Mouse (Mus musculus): ENCODE measurements around the gene Cfap126.
"Not testable (repeated sequence)": the region's sequence is repeated elsewhere in the genome, so short reads cannot be mapped to it uniquely, and the experiment has no call there.

Gene Cfap126

DNA sequence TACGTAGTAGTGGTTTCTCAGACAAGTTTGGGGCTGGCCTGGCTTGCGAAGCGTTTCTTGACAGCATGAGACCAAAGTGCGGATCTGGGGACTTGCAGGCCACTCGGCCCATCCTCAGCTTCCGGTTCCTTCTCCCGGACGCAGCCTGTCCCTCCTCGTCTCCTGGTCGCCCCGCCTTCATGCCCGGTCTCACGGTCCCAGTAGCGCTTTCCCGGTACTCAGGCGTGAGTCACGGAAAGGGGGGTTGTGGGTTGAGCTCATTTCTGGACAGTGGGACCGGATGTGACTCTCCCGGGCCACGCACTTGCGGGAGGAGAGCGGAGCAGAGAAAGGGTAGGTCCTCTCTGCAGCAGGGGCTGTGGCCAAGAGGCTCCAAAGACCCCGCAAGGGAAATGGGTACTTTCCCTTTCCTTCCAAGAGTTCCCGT lies at the start of gene Cfap126:
TSS of gene Cfap126 (plus strand) at position 46 of the 427 bp plus-strand sequence.
- CTCF ChIA-PET = interaction anchor here (1.2 kb wide), 1 partner anchor 8 kb away, joined by 3 read pairs; no protein-coding TSS in a partner anchor

DNA sequence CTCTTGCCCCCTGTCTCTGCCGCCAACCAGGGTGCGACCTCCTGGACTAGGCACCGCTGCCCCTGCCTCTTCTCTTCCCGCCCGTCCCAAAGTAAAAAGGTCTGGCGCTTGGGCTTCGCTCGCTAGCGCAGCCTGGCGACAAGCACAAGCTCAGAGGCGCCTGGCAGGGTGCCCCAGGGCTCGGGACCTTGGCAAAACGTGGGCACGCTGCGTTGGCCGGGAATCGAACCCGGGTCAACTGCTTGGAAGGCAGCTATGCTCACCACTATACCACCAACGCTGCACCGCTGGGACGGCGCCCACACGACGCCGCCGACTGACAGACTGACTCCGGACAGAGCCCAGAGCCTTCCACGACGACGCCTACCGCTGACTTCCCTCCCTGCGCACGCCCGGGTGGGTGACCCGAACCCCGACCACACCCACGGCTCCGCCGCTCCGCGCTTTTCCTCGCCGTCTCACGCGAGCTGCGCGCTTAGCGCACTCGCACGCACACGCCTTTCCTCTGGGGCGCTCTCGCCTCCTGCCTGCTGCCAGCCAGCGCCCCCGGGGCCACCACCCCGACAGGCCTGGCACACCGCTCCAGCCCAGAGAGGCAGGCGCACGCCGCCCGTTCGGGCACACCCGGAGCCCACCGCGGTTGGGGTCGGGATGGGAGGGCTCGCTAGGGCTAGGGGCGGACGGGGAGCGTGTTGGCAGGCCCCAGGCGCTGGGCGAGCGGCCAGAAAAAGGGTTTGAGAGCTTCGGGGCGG lies 49.1 kb upstream of the Cfap126 start, which contains the start of gene Fcgr3:
TSS of gene Fcgr3 (minus strand) at position 445 of the 752 bp plus-strand sequence.
- CTCF ChIA-PET = interaction anchor here (0.6 kb wide), 1 partner anchor 36 kb away, joined by 4 read pairs; no protein-coding TSS in a partner anchor

DNA sequence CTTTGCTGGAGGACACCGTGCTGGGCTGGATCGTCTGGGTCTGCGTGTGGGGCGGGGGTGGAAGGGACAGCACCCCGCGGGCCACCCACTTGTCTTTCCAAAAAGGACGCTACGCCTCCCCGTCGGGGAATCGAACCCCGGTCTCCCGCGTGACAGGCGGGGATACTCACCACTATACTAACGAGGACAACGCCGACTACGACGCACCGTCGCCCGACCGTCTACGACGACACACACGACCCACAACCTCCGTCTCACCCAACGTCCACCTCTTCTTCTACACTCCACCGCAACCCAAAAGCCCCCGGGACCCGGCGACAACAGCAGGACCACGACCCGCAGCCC lies 48.5 kb upstream of the Cfap126 start:
- CTCF ChIA-PET = not testable (repeated sequence)

DNA sequence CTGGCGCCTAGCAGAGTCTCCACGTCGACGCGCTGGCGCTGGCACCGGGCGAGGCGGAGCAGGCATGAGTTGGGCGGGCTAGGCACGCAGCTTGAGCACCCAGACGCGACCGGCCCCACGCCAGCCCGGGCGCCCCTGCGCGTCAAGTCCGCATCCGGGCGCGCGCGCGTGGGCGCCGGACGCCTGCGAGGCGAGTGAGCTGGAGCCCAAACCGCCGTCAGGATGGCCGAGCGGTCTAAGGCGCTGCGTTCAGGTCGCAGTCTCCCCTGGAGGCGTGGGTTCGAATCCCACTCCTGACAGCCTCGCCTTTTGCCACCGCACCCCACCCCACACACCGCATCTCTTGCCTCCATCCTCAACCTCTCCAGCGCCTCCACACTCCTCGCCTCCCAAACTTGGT lies 48.0 kb upstream of the Cfap126 start:
- CTCF ChIA-PET = not testable (repeated sequence)

DNA sequence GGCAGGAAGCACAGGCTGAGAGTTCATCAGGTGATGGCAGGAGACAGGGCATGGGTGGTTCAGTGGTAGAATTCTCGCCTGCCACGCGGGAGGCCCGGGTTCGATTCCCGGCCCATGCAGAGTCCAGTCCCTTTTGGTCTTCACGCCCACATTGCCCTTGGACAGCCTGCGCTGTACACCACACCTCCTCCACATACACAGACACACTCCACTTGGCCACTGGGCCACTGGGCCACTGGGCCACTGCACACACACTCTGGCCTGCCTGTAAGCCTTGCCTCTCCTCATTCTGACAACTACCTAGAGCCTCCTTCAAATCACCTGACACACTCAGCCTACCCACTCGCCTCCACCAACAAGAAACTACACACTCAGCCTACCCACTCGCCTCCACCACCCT lies 47.1 kb upstream of the Cfap126 start:
- CTCF ChIA-PET = not testable (repeated sequence)

DNA sequence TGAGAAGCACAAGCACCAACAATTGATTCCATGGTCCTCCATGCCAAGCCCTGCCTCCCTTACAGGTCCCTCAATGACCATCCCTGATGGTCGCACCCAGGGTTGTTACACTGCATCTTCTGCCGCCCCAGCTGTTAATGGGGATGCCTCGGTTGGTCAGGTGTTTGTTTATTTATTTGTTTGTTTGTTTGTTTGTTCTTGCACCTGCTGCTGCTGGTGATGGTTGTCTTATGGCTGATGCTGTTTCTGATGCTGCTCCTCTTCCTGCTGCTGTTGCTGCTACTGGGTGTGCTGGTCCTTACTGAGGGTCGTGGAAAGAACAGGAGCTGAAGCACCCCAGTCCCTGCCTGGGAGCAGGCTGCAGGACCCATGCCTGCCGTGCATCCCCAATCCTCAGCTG lies 45.8 kb upstream of the Cfap126 start:
- CTCF ChIA-PET = not testable (repeated sequence)

DNA sequence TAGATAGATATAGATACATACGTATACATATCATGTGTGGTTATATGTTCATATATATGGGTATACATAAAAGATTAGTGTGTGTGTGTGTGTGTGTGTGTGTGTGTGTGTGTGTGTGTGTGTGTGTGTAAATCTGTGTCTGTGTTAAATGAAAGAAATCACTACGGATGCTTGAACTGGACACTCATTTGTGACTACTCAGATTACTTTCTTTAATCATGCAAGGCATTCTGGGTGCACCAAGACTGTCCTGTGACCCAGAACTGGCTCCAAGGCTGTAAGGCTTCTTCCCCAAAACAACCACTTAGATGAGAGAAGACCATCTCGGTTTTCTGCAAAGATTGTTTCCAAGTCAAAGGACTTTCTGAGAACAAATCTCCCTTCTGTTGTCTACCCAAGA lies 44.2 kb upstream of the Cfap126 start:
- CTCF ChIA-PET = not testable (repeated sequence)

DNA sequence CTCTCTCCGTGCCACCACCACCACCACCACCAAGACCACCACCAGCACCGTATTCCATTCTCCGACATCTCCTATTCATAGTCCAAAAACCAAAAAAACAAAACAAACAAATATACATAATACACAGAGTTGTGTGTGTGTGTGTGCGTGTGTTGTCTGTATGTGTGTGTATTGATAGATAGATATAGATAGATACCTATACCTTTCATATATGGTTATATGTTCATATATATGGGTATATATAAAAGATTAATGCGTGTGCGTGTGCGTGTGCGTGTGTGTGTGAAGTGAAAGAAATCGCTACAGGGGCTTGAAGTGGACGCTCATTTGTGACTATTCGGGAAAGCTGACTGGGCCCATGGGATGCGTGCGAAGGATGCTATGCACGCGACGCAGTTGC lies 42.8 kb upstream of the Cfap126 start:
- CTCF ChIA-PET = not testable (repeated sequence)

DNA sequence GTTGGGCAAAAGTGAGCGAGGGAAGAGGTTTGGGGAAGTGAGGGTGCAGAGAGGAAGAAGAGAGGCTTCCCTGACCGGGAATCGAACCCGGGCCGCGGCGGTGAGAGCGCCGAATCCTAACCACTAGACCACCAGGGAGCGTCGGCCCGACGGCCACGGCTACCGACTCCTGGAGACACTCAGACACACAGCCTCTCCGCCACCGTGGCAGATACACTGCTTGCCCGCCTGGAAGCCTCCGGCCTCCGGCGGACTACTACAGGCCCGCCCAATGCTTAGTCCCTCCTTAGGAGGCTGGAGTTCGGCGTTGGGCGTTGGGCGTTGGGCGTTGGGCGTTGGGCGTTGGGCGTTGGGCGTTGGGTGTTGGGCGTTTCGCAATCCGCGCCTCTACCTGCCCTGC lies 42.0 kb upstream of the Cfap126 start:
- CTCF ChIA-PET = not testable (repeated sequence)

DNA sequence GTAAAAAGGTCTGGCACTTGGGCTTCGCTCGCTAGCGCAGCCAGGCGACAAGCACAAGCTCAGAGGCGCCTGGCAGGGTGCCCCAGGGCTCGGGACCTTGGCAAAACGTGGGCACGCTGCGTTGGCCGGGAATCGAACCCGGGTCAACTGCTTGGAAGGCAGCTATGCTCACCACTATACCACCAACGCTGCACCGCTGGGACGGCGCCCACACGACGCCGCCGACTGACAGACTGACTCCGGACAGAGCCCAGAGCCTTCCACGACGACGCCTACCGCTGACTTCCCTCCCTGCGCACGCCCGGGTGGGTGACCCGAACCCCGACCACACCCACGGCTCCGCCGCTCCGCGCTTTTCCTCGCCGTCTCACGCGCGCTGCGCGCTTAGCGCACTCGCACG lies 41.5 kb upstream of the Cfap126 start:
- CTCF ChIA-PET = not testable (repeated sequence)

DNA sequence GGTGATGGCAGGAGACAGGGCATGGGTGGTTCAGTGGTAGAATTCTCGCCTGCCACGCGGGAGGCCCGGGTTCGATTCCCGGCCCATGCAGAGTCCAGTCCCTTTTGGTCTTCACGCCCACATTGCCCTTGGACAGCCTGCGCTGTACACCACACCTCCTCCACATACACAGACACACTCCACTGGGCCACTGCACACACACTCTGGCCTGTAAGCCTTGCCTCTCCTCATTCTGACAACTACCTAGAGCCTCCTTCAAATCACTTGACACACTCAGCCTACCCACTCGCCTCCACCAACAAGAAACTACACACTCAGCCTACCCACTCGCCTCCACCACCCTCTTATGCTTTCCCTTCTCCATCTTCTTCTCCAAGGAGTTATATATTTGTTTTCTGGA lies 39.4 kb upstream of the Cfap126 start:
- CTCF ChIA-PET = not testable (repeated sequence)

DNA sequence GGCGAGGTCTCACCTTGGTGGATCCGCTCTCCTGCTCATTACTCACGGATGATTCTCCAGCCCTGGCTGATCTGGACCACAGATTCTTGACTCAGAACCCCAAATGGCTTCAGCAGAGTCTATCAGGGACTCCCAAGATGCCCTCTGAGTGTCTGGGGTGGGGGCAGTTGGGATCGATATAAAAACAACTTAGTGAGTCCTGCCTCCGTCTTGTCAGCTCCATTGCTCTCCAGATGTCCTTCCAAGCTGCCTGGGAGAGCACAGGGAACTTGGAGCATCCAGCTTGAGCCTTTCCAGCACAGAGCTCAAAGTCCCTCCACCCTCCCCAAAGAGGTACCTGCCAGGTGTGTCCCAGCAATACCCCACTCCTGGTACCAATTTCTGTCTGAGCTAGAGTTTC lies 37.5 kb upstream of the Cfap126 start:
- CTCF ChIA-PET = not testable (repeated sequence)

DNA sequence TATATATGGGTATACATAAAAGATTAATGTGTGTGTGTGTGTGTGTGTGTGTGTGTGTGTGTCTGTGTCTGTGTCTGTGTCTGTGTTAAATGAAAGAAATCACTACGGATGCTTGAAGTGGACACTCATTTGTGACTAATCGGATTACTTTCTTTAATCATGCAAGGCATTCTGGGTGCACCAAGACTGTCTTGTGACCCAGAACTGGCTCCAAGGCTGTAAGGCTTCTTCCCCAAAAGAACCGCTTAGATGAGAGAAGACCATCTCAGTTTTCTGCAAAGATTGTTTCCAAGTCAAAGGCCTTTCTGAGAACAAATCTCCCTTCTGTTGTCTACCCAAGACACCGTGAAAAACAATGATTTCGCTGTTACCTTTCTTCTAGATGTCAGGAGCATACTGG lies 36.5 kb upstream of the Cfap126 start:
- CTCF ChIA-PET = not testable (repeated sequence)

DNA sequence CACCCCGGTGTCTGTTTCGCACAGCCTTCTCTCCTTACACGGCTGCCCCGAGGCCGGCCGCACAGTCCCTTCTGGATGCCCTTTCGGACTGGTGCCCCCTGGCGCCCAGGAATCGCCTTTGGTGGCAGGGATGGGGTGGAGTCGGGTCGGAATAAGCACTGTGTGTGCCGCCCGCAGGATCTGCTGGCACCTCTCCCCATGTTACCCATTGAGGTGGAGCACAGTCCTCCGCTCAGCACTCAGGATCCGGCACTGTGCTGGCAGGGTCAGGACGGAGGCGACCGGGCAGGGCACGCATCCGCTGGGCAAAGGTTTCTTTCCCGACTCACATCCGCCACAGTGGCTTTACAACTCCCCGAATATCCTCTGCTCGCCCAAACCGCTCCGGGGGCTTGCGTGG lies 35.8 kb upstream of the Cfap126 start:
- CTCF ChIA-PET = not testable (repeated sequence)

DNA sequence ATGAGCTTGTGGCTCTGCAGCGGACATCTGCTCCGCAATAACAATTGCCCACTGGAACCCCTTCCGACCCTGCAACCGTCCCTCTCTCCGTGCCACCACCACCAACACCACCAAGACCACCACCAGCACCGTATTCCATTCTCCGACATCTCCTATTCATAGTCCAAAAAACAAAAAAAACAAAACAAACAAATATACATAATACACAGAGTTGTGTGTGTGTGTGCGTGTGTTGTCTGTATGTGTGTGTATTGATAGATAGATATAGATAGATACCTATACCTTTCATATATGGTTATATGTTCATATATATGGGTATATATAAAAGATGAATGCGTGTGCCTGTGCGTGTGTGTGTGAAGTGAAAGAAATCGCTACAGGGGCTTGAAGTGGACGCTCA lies 35.3 kb upstream of the Cfap126 start:
- CTCF ChIA-PET = not testable (repeated sequence)

DNA sequence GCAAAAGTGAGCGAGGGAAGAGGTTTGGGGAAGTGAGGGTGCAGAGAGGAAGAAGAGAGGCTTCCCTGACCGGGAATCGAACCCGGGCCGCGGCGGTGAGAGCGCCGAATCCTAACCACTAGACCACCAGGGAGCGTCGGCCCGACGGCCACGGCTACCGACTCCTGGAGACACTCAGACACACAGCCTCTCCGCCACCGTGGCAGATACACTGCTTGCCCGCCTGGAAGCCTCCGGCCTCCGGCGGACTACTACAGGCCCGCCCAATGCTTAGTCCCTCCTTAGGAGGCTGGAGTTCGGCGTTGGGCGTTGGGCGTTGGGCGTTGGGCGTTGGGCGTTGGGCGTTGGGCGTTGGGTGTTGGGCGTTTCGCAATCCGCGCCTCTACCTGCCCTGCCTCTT lies 34.4 kb upstream of the Cfap126 start:
- CTCF ChIA-PET = not testable (repeated sequence)

DNA sequence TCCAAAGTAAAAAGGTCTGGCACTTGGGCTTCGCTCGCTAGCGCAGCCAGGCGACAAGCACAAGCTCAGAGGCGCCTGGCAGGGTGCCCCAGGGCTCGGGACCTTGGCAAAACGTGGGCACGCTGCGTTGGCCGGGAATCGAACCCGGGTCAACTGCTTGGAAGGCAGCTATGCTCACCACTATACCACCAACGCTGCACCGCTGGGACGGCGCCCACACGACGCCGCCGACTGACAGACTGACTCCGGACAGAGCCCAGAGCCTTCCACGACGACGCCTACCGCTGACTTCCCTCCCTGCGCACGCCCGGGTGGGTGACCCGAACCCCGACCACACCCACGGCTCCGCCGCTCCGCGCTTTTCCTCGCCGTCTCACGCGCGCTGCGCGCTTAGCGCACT lies 33.9 kb upstream of the Cfap126 start:
- CTCF ChIA-PET = not testable (repeated sequence)

DNA sequence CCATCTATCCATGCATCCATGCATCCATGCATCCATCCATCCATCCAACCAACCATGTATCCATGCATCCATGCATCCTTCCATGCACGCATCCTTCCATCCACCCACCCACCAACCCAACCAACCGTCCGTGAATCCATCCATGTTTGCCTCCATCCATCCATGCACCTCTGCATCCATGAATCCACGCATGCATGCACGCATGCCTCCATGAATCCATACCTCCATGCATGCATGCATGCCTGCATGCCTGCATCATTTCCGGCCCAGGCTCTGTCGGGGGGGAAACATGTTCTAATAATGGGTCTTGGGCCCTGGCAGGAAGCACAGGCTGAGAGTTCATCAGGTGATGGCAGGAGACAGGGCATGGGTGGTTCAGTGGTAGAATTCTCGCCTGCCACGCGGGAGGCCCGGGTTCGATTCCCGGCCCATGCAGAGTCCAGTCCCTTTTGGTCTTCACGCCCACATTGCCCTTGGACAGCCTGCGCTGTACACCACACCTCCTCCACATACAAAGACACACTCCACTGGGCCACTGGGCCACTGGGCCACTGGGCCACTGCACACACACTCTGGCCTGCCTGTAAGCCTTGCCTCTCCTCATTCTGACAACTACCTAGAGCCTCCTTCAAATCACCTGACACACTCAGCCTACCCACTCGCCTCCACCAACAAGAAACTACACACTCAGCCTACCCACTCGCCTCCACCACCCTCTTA lies 32.0 kb upstream of the Cfap126 start:
- CTCF ChIA-PET = not testable (repeated sequence)

DNA sequence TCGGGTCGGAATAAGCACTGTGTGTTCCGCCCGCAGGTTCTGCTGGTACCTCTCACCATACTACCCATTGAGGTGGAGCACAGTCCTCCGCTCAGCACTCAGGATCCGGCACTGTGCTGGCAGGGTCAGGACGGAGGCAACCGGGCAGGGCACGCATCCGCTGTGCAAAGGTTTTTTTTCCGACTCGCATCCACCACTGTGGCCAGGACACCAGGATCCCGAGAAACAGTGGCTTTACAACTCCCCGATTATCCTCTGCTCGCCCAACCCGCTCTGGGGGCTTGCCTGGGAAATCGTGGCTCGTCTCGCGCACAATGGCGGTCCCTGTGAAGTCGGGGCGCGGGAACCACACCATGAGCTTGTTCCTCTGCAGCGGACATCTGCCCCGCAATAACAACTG lies 28.0 kb upstream of the Cfap126 start:
- CTCF ChIA-PET = no interaction called here

DNA sequence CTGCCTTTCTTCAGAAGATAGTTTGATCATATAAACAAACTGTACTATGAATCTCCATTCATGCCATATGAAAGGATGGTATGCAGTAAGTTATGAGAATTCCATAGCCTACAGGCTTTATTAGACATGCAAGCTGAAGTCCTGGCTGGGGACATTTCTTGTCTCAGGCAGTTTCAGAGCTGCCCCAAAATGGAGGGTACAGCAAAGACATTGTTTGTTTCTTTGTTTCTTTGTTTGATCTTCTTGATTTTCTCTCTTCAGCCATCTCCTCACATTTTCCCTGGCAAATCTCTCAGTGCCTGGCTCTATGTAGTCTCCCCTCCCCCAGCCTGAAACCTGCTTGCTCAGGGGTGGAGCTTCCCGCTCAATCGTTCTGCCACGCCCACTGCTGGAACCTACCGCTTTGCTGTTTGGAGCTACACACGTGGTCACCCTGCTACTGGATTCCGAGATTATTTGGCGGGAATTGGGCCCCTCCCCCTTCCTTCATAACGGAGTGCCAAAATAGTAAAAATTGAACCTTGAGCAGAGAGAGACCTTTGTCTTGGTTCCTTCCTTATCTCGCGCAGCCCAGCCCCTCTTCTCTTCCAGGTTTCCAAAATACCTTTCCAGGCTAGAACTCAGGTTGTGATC lies 25.4 kb upstream of the Cfap126 start:
- CTCF ChIA-PET = interaction anchor here (0.6 kb wide), 1 partner anchor 108 kb away, joined by 3 read pairs; no protein-coding TSS in a partner anchor

DNA sequence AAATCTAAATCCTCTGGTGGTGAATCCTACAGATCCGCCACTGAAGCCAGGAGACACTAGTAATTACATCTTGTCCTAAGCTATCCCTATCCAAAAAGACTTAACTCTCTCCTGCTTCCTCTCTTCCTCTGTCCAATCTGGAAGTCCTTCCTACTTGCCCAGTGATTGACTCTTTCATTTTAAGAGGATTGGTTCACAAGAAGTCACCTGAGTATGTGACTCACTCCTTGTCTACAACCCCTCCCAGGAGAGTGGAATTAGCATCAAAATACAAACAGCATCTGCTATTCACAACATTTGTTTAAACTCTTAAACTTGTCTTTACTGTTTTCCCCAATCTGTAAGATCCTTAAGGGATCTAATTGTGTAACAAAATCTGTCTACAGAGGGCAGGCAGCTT lies 23.8 kb upstream of the Cfap126 start:
- CTCF ChIA-PET = interaction anchor here (1.2 kb wide), 1 partner anchor 9 kb away, joined by 3 read pairs; no protein-coding TSS in a partner anchor

DNA sequence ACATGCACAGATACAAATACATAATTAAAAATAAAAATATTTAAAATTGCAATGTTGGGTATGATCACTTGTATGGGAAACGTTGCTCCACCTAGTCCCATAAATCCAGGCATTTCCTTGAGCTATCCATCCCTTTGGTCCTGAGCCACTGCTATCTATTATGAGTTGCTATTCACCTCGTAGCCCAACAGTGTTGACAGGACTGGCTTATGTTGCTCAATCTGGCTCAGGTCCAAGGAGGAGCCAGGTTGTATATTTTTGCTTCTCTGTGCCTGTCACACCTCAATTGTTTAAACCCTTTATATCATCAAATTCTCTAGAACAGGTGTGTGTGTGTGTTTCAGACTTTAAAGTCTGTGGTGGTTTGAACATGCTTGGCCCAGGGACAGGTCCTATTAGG lies 23.0 kb upstream of the Cfap126 start:
- CTCF ChIA-PET = interaction anchor here (1.2 kb wide), 1 partner anchor 9 kb away, joined by 3 read pairs; no protein-coding TSS in a partner anchor

DNA sequence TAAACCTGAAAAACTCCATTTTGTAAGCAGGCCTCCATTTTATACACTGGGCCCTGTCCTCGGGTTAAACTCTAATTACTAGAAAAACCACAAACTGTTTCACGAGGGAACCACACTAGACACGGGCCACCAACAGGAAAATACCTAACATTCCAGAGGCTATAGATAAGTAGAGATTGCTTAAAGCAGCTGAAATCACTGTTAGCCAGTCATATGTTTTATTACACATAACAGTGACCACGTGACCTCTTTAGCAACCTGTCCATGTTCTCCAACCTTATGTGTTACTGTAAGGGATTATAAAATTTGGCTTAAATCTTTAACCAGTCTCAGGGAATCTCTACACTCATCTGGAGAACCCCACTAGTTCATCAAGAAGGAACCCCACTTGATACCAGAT lies 19.3 kb upstream of the Cfap126 start:
- CTCF ChIA-PET = no interaction called here

Measured in spleen, embryonic (tissue).